Mouse (Mus musculus): ENCODE results near the gene Dnajc12. TPM values are rescaled to one million over a fixed set of nuclear protein-coding genes. Genes with fewer than 3 reads are reported as not detected.
A peak's percentile ranks its signal among the peaks of the same experiment; 100 is the strongest.

Dnajc12 gene
- 18.7 and 19.5 TPM in 2 replicates for polyA plus RNA-seq (2014; fragmentation: Nextera tagmentation; extraction: Ambion mirVana)

DNA sequence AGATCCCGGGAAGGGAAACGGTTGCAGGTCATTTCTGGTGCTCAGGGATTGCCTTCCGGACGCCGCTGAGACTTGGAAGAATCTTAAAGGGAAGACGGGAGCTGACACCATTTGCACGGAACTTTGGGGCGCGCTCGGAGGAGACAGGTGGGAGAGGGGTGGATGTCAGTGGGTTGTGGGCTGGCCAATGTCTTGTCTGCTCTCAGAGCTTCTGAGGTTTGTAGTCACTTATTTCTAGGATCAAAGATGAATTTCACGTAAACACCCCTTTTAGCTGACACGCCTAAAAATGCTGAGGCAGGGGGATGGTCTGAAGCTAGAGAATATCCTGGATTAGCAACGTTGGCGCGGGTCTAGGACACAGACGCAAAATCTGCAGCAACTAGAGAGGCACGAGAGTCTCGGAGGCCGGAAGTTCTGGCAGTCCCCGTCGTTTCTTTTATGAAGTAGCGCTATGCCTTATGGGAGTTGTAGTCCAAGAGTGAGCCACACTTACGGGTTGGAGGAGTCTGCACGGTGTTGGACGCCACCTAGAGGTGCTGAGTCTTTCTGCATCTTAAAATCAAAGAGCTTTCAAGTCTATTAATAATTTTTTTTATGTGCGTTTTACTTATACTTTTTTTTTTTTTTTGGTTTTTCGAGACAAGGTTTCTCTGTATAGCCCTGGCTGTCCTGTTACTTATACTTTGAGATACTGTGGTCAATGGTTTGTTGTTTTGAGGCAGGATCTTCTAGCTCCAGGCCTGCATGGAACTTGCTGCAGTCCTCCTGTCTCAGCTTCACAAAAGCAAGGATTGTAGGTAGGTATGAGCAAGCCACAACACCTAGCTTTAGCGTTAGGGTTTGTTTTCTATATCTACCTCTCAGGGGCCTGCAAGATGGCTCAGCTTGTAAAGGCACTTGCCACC, at the start of gene Dnajc12:
Gene Dnajc12 (plus strand): TSS at position 72 of the 908 bp plus-strand sequence.
- WGBS = under 1% methylated on average over 28 of the region's 28 CpGs
- H3K9me3 ChIP-seq (ENCODE audit: control insufficient read depth, low read length) = no peaks in the 10 kb centered on the region
- DNase-seq (ENCODE audit: low spot score) (peak; percentile 79), ATAC-seq (replicated peaks; ENCODE audit: low FRiP score) (peak; percentile 89)
- peak within 1 kb of the TSS; percentile 69 for H3K4me3 ChIP-seq (ENCODE audit: low read depth, low read length)
- H3K27ac ChIP-seq (ENCODE audit: low read depth, low read length) = no peak within 1 kb of the TSS
- H3K4me1 ChIP-seq (replicated peaks; ENCODE audit: control insufficient read depth, insufficient read depth, low read length) = peaks cover 6% of the 10 kb centered on the region; the same call in 1 of the 2 replicates
- peak within 1 kb of the TSS; percentile 72 for H3K9ac ChIP-seq (ENCODE audit: low read depth, low read length)
- H3K4me2 ChIP-seq = peak within 1 kb of the TSS; percentile 93
- no peaks in the 10 kb centered on the region; the same call in 1 of the 2 replicates for H3K27me3 ChIP-seq (replicated peaks; ENCODE audit: control insufficient read depth, insufficient read depth, low read length)
- H3K36me3 ChIP-seq (ENCODE audit: control insufficient read depth, insufficient read depth, low read length) = no peaks in the 10 kb centered on the region

DNA sequence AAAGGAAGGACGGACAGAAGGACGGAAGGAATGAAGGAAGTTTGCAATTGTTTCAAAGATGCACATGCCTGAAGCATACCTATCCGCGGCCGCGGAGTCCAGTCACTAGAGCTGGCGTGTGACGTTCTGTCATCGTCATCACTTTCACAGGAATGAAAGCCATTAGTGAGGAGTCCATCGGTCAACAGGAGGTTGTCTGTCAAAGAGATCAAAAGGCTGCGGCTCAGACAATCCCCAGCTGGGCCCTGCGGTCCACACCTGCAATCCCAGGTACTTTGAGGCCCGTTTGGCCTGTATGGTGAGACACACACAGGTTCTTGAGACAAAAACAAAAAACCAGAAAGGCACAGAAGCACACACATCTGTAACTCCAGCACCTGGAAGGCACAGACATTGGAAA, 45.3 kb upstream of the Dnajc12 start:
- no peak for DNase-seq (ENCODE audit: low spot score)
- WGBS = 65% methylated on average over 13 of the region's 13 CpGs
- Histone ChIP-seq H3K27ac (ENCODE audit: low read depth, low read length) (no peak overlapping the region), H3K4me1 (replicated peaks; ENCODE audit: control insufficient read depth, insufficient read depth, low read length) (peaks cover 13% of the 10 kb centered on the region), H3K9ac (ENCODE audit: low read depth, low read length) (peak overlapping the region; percentile 50), H3K4me2 (peak overlapping the region; percentile 86), H3K27me3 (replicated peaks; ENCODE audit: control insufficient read depth, insufficient read depth, low read length) (no peaks in the 10 kb centered on the region), H3K4me3 (ENCODE audit: low read depth, low read length) (peak overlapping the region; percentile 92), H3K36me3 (ENCODE audit: control insufficient read depth, insufficient read depth, low read length) (peaks cover 12% of the 10 kb centered on the region), H3K9me3 (ENCODE audit: control insufficient read depth, low read length) (no peaks in the 10 kb centered on the region)
- ATAC-seq (replicated peaks; ENCODE audit: low FRiP score) = no peak

DNA sequence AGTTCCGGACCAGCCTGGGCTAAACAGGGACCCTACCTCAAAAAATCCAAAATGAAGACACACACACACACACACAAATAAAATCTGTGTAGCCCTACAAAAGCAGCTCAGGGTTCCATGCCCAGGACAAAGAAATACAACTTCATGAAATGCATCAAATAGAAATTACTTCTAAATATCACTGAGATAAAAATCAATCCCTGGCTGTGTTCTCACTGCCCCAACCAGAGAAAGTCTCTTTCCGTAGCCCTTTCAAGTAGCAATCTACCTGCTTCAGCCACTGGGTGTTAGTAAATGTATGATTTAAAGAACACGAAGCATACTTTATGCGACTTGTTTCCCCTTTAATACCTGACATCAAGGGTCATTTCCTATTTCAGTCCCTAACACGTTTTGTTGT, 44.9 kb upstream of the Dnajc12 start:
- no peaks in the 10 kb centered on the region for H3K27me3 ChIP-seq (replicated peaks; ENCODE audit: control insufficient read depth, insufficient read depth, low read length)
- peak overlapping the region; percentile 50 for H3K9ac ChIP-seq (ENCODE audit: low read depth, low read length)
- peak overlapping the region; percentile 92 for H3K4me3 ChIP-seq (ENCODE audit: low read depth, low read length)
- WGBS = 28% methylated on average over 5 of the region's 5 CpGs
- no peaks in the 10 kb centered on the region for H3K9me3 ChIP-seq (ENCODE audit: control insufficient read depth, low read length)
- H3K36me3 ChIP-seq (ENCODE audit: control insufficient read depth, insufficient read depth, low read length) = peaks cover 12% of the 10 kb centered on the region
- H3K4me2 ChIP-seq = peak overlapping the region; percentile 86
- no peak for ATAC-seq (replicated peaks; ENCODE audit: low FRiP score)
- DNase-seq (ENCODE audit: low spot score) = no peak
- no peak overlapping the region for H3K27ac ChIP-seq (ENCODE audit: low read depth, low read length)
- H3K4me1 ChIP-seq (replicated peaks; ENCODE audit: control insufficient read depth, insufficient read depth, low read length) = peaks cover 13% of the 10 kb centered on the region

DNA sequence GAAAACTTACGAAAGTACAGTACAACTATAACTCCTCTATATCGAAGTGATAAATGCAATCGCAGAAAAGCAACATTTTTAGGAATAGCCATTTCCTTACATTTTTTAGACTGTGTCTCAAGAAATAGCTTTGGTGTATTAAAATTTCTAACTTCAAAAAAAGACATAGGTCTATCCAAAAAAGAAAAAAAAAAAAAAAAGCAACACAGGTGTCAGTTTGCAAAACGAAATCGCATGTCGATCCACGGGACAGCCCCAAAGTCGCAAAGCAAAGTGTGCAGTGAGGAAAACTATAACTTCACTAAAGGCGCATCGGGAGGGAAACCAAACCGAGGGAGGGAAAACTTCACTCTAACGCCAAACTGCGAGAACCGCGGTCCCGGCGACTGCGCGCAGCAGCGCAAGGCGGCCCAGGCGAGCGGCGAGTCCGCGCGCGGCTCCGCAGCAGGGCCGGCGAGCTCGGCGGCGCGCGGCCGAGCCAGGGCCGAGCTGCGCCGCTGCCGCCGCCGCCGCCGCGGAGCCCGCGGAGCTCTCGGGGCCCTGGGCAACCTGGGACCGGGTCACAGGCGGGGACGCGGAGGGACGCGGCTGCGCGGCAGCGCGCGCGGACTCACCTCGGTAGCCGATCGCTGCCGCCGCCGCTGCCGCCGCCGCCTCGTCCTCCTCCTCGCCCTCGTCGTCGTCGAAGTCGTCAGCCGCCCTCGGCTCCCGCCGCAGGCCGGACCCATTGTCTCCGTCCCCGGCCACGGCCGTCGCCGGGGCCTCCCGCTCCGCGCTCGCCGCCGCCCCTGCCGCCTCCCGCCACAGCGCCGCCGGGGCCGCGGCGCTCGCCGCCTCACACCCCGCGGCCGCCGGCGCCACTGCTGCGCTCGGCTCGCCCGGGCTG, 44.0 kb upstream of the Dnajc12 start:
- H3K9ac ChIP-seq (ENCODE audit: low read depth, low read length) = peak overlapping the region; percentile 97
- WGBS = under 1% methylated on average over 98 of the region's 113 CpGs
- H3K9me3 ChIP-seq (ENCODE audit: control insufficient read depth, low read length) = no peaks in the 10 kb centered on the region
- H3K4me2 ChIP-seq = peak overlapping the region; percentile 86
- H3K4me1 ChIP-seq (replicated peaks; ENCODE audit: control insufficient read depth, insufficient read depth, low read length) = peaks cover 13% of the 10 kb centered on the region
- peaks cover 3% of the 10 kb centered on the region; the same call in 1 of the 2 replicates for H3K36me3 ChIP-seq (ENCODE audit: control insufficient read depth, insufficient read depth, low read length)
- ATAC-seq (replicated peaks; ENCODE audit: low FRiP score) = peak; percentile 70
- H3K27me3 ChIP-seq (replicated peaks; ENCODE audit: control insufficient read depth, insufficient read depth, low read length) = no peaks in the 10 kb centered on the region
- peak overlapping the region; percentile 92 for H3K4me3 ChIP-seq (ENCODE audit: low read depth, low read length)
- peak; percentile 70 for DNase-seq (ENCODE audit: low spot score)
- peak overlapping the region; percentile 93 for H3K27ac ChIP-seq (ENCODE audit: low read depth, low read length)

DNA sequence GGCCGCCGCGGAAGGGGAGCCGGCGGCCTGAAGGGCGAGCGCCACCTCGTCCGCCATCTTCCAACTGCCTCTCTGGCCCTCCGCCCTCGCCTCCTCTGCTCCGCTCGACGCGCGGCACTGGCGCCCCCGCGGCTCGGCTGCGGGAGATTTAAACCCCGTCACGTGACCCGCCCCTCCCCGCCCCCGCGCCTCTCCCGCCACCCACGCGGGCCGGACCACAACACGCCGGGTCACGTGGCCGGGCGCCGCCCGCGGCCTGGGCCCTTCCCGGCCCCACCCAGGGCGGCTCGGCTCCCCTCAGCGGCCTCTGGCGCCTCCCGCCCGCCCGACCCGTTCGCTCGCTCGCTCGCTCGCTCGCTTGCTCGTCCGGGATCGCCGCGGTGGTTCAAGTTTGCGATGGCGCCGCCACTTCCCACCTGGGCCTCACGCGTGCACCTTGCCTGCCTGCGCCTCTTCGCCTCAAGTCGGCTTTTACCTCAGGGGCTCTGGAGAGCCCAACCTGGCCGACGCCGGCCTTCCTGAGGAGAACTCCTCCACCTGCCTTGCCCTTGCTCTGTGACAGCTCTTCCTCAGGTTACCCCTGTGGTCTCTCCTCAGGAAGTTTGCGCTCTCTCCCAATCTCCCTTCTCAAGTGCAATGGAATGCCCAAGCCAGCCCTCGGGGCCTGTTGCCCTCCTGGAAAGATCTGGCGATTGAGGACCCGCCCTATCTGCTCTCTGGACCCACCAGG, 43.2 kb upstream of the Dnajc12 start:
- peak; percentile 97 for ATAC-seq (replicated peaks; ENCODE audit: low FRiP score)
- Histone ChIP-seq H3K27ac (ENCODE audit: low read depth, low read length) (peak overlapping the region; percentile 93), H3K4me2 (peak overlapping the region; percentile 86), H3K9ac (ENCODE audit: low read depth, low read length) (peak overlapping the region; percentile 97), H3K36me3 (ENCODE audit: control insufficient read depth, insufficient read depth, low read length) (peaks cover 3% of the 10 kb centered on the region; the same call in 1 of the 2 replicates), H3K4me3 (ENCODE audit: low read depth, low read length) (peak overlapping the region; percentile 92), H3K4me1 (replicated peaks; ENCODE audit: control insufficient read depth, insufficient read depth, low read length) (peaks cover 13% of the 10 kb centered on the region), H3K9me3 (ENCODE audit: control insufficient read depth, low read length) (no peaks in the 10 kb centered on the region), H3K27me3 (replicated peaks; ENCODE audit: control insufficient read depth, insufficient read depth, low read length) (no peaks in the 10 kb centered on the region)
- WGBS = under 1% methylated on average over 53 of the region's 74 CpGs
- peak; percentile 92 for DNase-seq (ENCODE audit: low spot score)

DNA sequence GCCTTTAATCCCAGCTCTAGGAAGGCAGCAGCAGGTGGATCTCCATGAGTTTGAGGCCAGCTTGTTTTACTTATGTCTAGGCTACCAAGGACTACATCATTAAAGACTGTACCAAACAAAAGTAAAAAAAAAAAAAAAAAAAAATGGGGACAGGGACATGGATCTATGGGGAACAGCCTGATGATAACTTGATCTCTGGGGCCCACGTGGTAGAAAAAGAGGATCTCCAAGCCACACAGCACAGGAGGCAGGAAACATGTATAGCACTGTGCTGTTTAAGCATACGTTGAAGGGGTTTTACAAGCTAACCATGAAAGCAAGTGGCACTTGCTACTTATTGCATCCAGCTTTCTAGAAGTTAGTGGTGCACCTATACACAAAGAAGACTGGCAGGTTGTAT, 40.9 kb upstream of the Dnajc12 start:
- no peak for DNase-seq (ENCODE audit: low spot score)
- ATAC-seq (replicated peaks; ENCODE audit: low FRiP score) = no peak
- Histone ChIP-seq H3K36me3 (ENCODE audit: control insufficient read depth, insufficient read depth, low read length) (no peaks in the 10 kb centered on the region), H3K27me3 (replicated peaks; ENCODE audit: control insufficient read depth, insufficient read depth, low read length) (no peaks in the 10 kb centered on the region), H3K9ac (ENCODE audit: low read depth, low read length) (no peak overlapping the region), H3K27ac (ENCODE audit: low read depth, low read length) (no peak overlapping the region), H3K4me1 (replicated peaks; ENCODE audit: control insufficient read depth, insufficient read depth, low read length) (peaks cover 13% of the 10 kb centered on the region), H3K4me3 (ENCODE audit: low read depth, low read length) (no peak overlapping the region), H3K9me3 (ENCODE audit: control insufficient read depth, low read length) (no peaks in the 10 kb centered on the region), H3K4me2 (no peak overlapping the region)
- 45% methylated on average over 2 of the region's 2 CpGs for WGBS

DNA sequence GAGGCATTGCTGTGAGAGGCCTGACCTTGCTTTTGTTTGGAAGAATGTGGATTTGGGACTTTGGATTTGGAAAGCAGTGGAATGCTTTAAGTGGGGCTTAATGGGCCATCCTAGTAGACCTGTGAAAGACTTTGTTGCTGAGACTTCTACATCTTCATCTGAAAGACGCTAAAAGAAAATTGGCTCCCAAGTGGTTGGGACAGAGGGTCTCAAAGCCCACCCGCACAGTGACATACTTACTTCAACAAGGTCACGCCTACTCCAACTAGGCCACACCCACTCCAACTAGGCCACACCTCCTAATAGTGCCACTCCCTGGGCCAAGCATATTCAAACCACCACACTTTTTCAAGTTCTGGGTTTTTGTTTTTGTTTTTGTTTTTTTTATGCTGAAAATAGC, 37.5 kb upstream of the Dnajc12 start:
- Histone ChIP-seq H3K36me3 (ENCODE audit: control insufficient read depth, insufficient read depth, low read length) (no peaks in the 10 kb centered on the region), H3K27me3 (replicated peaks; ENCODE audit: control insufficient read depth, insufficient read depth, low read length) (no peaks in the 10 kb centered on the region), H3K27ac (ENCODE audit: low read depth, low read length) (no peak overlapping the region), H3K9me3 (ENCODE audit: control insufficient read depth, low read length) (no peaks in the 10 kb centered on the region), H3K4me2 (no peak overlapping the region), H3K9ac (ENCODE audit: low read depth, low read length) (no peak overlapping the region), H3K4me1 (replicated peaks; ENCODE audit: control insufficient read depth, insufficient read depth, low read length) (peaks cover under 1% of the 10 kb centered on the region; the same call in 1 of the 2 replicates), H3K4me3 (ENCODE audit: low read depth, low read length) (no peak overlapping the region)
- ATAC-seq (replicated peaks; ENCODE audit: low FRiP score) = no peak
- DNase-seq (ENCODE audit: low spot score) = no peak
- 93% methylated on average over 3 of the region's 3 CpGs for WGBS

DNA sequence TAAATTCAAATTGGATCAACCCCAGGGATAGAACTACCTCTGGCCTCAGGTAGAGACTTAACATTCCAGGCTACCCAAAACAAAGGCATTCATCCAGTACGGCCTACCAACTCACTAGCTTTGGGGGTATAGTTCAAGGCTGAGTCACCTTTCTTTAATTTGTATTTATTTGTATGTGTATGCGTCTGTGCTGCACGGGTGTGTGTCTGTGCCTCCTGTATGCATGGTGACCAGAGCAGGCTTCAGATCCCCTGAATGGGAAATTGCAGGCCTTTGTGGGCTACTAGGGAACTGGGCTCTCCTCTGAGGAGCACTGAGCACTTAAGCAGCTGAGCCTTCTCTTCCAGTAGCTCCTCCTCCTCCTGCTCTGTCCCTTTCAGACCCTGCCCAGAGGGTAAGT, 34.0 kb upstream of the Dnajc12 start:
- Histone ChIP-seq H3K36me3 (ENCODE audit: control insufficient read depth, insufficient read depth, low read length) (no peaks in the 10 kb centered on the region), H3K9ac (ENCODE audit: low read depth, low read length) (no peak overlapping the region), H3K4me1 (replicated peaks; ENCODE audit: control insufficient read depth, insufficient read depth, low read length) (no peaks in the 10 kb centered on the region), H3K27ac (ENCODE audit: low read depth, low read length) (no peak overlapping the region), H3K9me3 (ENCODE audit: control insufficient read depth, low read length) (no peaks in the 10 kb centered on the region), H3K27me3 (replicated peaks; ENCODE audit: control insufficient read depth, insufficient read depth, low read length) (no peaks in the 10 kb centered on the region), H3K4me2 (no peak overlapping the region), H3K4me3 (ENCODE audit: low read depth, low read length) (no peak overlapping the region)
- DNase-seq (ENCODE audit: low spot score) (no peak), ATAC-seq (replicated peaks; ENCODE audit: low FRiP score) (no peak)
- 72% methylated on average over 3 of the region's 3 CpGs for WGBS
